Mouse (Mus musculus): ENCODE measurements around the gene Usp33. TPM values are rescaled to one million over a fixed set of nuclear protein-coding genes. Genes with fewer than 3 reads are reported as not detected.

The Usp33 gene
- polyA plus RNA-seq, 1 experiment from 2014 or later, result 31.9 TPM

GRCm38 (mm10) chr3:152403827-152404226 is 57.5 kb downstream of the Usp33 start:
- H3K4me3 ChIP-seq (ENCODE audit: low read depth, low read length), result no peak overlapping the region
- no peak overlapping the region for H3K9ac ChIP-seq (ENCODE audit: low read depth, low read length)
- H3K27me3 ChIP-seq (ENCODE audit: control insufficient read depth, insufficient read depth, low read length), result no peaks in the 10 kb centered on the region
- H3K27ac ChIP-seq (ENCODE audit: low read depth, low read length), result no peak overlapping the region
- H3K4me2 ChIP-seq, result no peak overlapping the region
- peaks cover 19% of the 10 kb centered on the region for H3K4me1 ChIP-seq (ENCODE audit: control insufficient read depth, insufficient read depth, low read length)
- H3K36me3 ChIP-seq (ENCODE audit: control insufficient read depth, insufficient read depth, low read length), result no peaks in the 10 kb centered on the region
- no peaks in the 10 kb centered on the region for H3K9me3 ChIP-seq (replicated peaks; ENCODE audit: control insufficient read depth, low read length)
- WGBS (ENCODE audit: insufficient replicate concordance), result 75% methylated on average over 2 of the region's 2 CpGs
- no peak for ATAC-seq (replicated peaks; ENCODE audit: insufficient number of reproducible peaks, low FRiP score, low TSS enrichment)

- peaks cover 19% of the 10 kb centered on the region for H3K4me1 ChIP-seq (ENCODE audit: control insufficient read depth, insufficient read depth, low read length)
- no peak for ATAC-seq (replicated peaks; ENCODE audit: insufficient number of reproducible peaks, low FRiP score, low TSS enrichment)
- no peak overlapping the region for H3K4me3 ChIP-seq (ENCODE audit: low read depth, low read length)
- WGBS (ENCODE audit: insufficient replicate concordance), result 90% methylated on average over 7 of the region's 7 CpGs
- H3K9ac ChIP-seq (ENCODE audit: low read depth, low read length), result no peak overlapping the region
- no peaks in the 10 kb centered on the region for H3K9me3 ChIP-seq (replicated peaks; ENCODE audit: control insufficient read depth, low read length)
- H3K4me2 ChIP-seq, result no peak overlapping the region
- H3K36me3 ChIP-seq (ENCODE audit: control insufficient read depth, insufficient read depth, low read length), result no peaks in the 10 kb centered on the region
- no peaks in the 10 kb centered on the region for H3K27me3 ChIP-seq (ENCODE audit: control insufficient read depth, insufficient read depth, low read length)
- no peak overlapping the region for H3K27ac ChIP-seq (ENCODE audit: low read depth, low read length)
These were observed 59.1 kb downstream of the Usp33 start for GRCm38 (mm10) chr3:152405420-152405819.

DNA sequence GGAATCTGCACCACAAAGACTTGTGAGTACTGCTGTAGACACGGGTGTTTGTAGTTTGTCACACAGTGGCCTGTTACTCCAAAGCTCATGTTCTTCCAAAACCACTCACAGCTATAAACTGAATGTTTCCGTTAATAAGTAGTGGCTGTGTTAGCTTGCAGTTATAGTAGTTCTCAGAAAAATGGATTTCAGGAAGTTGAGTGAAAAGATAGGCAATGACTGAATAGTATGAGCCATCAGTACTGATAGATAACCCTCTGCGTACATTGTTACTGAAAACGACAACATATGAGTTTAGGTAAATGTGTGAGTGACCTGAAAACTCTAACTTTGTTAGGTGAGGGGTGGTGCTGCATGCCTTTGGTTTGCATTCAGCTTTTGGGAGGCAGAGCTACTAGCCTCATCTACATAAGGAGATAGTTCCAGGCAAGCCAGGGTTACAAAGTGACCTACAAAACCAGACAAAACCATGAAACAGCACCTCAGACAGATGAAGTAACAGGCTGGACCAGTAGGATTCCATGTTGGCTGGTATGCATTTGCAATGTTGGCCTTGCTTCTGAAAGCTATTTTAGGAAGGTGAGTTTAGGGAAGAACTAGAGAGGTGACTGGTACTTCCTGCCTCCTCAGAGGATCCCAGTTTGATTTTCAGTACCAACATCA is 59.8 kb downstream of the Usp33 start:
- Histone ChIP-seq H3K27me3 (ENCODE audit: control insufficient read depth, insufficient read depth, low read length) (no peaks in the 10 kb centered on the region), H3K4me2 (no peak overlapping the region), H3K4me3 (ENCODE audit: low read depth, low read length) (no peak overlapping the region), H3K4me1 (ENCODE audit: control insufficient read depth, insufficient read depth, low read length) (peaks cover 19% of the 10 kb centered on the region), H3K27ac (ENCODE audit: low read depth, low read length) (no peak overlapping the region), H3K9ac (ENCODE audit: low read depth, low read length) (no peak overlapping the region), H3K36me3 (ENCODE audit: control insufficient read depth, insufficient read depth, low read length) (no peaks in the 10 kb centered on the region), H3K9me3 (replicated peaks; ENCODE audit: control insufficient read depth, low read length) (no peaks in the 10 kb centered on the region)
- ATAC-seq (replicated peaks; ENCODE audit: insufficient number of reproducible peaks, low FRiP score, low TSS enrichment), result no peak
- WGBS (ENCODE audit: insufficient replicate concordance), result 63% methylated on average over 4 of the region's 4 CpGs

DNA sequence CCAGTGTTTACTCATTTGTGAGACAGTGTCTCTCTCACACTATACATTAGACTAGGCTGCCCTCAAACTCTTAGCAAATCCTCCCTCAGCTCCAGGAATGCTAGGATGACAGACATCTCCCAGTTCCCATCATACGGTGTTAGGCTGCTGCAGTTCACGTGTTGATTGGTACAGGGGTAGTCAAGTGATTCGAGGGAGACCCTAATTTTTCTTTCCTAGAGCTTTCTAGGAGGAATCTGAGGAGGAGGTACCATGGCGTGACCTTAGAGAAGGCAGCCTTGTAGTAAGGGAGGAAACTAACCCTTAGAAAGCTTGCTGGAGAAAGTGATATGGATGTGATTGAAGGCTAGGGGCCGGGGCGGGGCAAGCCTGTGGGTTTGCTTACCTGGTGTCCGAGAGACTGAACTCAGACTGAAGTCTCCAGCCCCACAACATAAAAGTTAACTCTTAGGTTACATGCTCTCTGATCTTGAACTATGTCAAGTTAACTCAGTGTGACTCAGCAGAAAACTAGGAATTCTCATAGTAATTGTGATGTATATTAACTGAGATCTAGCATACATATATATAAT is 64.8 kb downstream of the Usp33 start:
- Histone ChIP-seq H3K9me3 (replicated peaks; ENCODE audit: control insufficient read depth, low read length) (no peaks in the 10 kb centered on the region), H3K4me2 (no peak overlapping the region), H3K27me3 (ENCODE audit: control insufficient read depth, insufficient read depth, low read length) (no peaks in the 10 kb centered on the region), H3K4me3 (ENCODE audit: low read depth, low read length) (no peak overlapping the region), H3K9ac (ENCODE audit: low read depth, low read length) (no peak overlapping the region), H3K36me3 (ENCODE audit: control insufficient read depth, insufficient read depth, low read length) (no peaks in the 10 kb centered on the region), H3K27ac (ENCODE audit: low read depth, low read length) (no peak overlapping the region), H3K4me1 (ENCODE audit: control insufficient read depth, insufficient read depth, low read length) (peaks cover 18% of the 10 kb centered on the region)
- 60% methylated on average over 7 of the region's 7 CpGs for WGBS (ENCODE audit: insufficient replicate concordance)
- ATAC-seq (replicated peaks; ENCODE audit: insufficient number of reproducible peaks, low FRiP score, low TSS enrichment), result no peak

GRCm38 (mm10) chr3:152412362-152412761 is 66.1 kb downstream of the Usp33 start:
- no peak overlapping the region for H3K4me3 ChIP-seq (ENCODE audit: low read depth, low read length)
- H3K36me3 ChIP-seq (ENCODE audit: control insufficient read depth, insufficient read depth, low read length), result no peaks in the 10 kb centered on the region
- 81% methylated on average over 4 of the region's 4 CpGs for WGBS (ENCODE audit: insufficient replicate concordance)
- H3K4me2 ChIP-seq, result no peak overlapping the region
- H3K9me3 ChIP-seq (replicated peaks; ENCODE audit: control insufficient read depth, low read length), result no peaks in the 10 kb centered on the region
- no peak overlapping the region for H3K9ac ChIP-seq (ENCODE audit: low read depth, low read length)
- ATAC-seq (replicated peaks; ENCODE audit: insufficient number of reproducible peaks, low FRiP score, low TSS enrichment), result no peak
- H3K4me1 ChIP-seq (ENCODE audit: control insufficient read depth, insufficient read depth, low read length), result peaks cover 14% of the 10 kb centered on the region
- H3K27me3 ChIP-seq (ENCODE audit: control insufficient read depth, insufficient read depth, low read length), result no peaks in the 10 kb centered on the region
- no peak overlapping the region for H3K27ac ChIP-seq (ENCODE audit: low read depth, low read length)

DNA sequence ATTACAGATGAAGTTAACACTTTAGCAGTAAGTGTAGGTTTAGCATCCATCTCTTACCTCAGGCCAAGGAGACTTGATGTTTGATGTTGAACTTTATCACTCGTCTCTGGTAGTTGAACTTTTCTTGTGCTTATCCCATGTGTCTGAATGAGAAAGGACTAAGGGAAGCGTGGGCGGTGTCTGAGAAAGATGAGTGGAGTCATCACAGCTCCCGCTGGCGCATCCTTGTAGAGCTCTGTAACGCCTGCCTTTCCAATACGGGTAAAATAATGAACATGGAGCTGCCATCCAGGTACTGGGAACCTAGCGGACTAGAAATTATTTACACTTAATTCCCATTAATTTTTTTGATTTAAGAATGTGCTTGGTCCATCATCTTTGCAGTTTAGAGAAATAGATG is 82.6 kb downstream of the Usp33 start:
- no peak overlapping the region for H3K4me2 ChIP-seq
- H3K4me1 ChIP-seq (ENCODE audit: control insufficient read depth, insufficient read depth, low read length), result no peaks in the 10 kb centered on the region
- no peaks in the 10 kb centered on the region for H3K9me3 ChIP-seq (replicated peaks; ENCODE audit: control insufficient read depth, low read length)
- ATAC-seq (replicated peaks; ENCODE audit: insufficient number of reproducible peaks, low FRiP score, low TSS enrichment), result no peak
- H3K4me3 ChIP-seq (ENCODE audit: low read depth, low read length), result no peak overlapping the region
- H3K36me3 ChIP-seq (ENCODE audit: control insufficient read depth, insufficient read depth, low read length), result 0 out of 2 replicates have a peak, but pooled peaks cover 2% of the 10 kb centered on the region
- no peaks in the 10 kb centered on the region for H3K27me3 ChIP-seq (ENCODE audit: control insufficient read depth, insufficient read depth, low read length)
- 93% methylated on average over 8 of the region's 8 CpGs for WGBS (ENCODE audit: insufficient replicate concordance)
- H3K9ac ChIP-seq (ENCODE audit: low read depth, low read length), result no peak overlapping the region
- no peak overlapping the region for H3K27ac ChIP-seq (ENCODE audit: low read depth, low read length)

DNA sequence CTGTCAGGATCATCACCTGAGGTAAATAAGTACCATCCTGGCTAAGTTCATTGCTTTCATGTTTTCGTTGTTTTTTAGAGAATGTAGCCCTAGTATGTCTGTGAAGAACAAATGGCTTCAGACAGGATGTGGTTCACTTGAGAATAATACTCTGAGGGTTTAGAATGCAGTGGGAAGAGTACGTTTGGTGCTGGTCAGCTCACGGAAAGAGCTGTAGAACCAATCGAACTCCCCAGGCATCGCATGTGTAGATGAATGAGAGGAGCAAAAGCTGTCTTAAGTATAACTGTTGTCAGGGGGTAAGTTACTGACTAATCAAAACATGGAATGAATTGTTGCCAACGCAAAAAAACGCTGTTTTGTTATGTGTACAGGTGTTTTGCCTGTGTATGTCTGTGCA is 86.4 kb downstream of the Usp33 start:
- WGBS (ENCODE audit: insufficient replicate concordance), result 93% methylated on average over 7 of the region's 7 CpGs
- no peak overlapping the region for H3K27ac ChIP-seq (ENCODE audit: low read depth, low read length)
- H3K9me3 ChIP-seq (replicated peaks; ENCODE audit: control insufficient read depth, low read length), result no peaks in the 10 kb centered on the region
- no peak for ATAC-seq (replicated peaks; ENCODE audit: insufficient number of reproducible peaks, low FRiP score, low TSS enrichment)
- 0 out of 2 replicates have a peak, but pooled peaks cover 1% of the 10 kb centered on the region for H3K36me3 ChIP-seq (ENCODE audit: control insufficient read depth, insufficient read depth, low read length)
- no peaks in the 10 kb centered on the region for H3K27me3 ChIP-seq (ENCODE audit: control insufficient read depth, insufficient read depth, low read length)
- H3K4me3 ChIP-seq (ENCODE audit: low read depth, low read length), result no peak overlapping the region
- no peak overlapping the region for H3K4me2 ChIP-seq
- H3K9ac ChIP-seq (ENCODE audit: low read depth, low read length), result no peak overlapping the region
- H3K4me1 ChIP-seq (ENCODE audit: control insufficient read depth, insufficient read depth, low read length), result no peaks in the 10 kb centered on the region

DNA sequence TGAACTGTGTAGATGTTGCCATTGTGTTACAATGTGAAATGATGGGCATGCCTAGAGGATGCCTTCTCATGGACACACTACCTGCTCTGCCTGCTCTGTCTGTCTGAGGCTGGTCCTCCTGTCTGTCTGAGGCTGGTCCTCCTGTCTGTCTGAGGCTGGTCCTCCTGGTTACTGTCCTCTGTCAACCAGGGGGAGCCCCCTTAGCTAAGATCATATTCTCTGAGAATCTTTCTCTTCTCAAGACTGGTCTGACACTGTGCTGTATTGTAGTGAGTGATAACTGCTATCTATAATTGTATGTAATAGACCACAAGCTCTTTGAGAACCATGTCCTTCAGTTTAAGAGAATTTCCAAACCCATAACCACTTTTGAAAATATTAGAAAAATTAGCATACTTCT is 89.3 kb downstream of the Usp33 start:
- no peaks in the 10 kb centered on the region for H3K9me3 ChIP-seq (replicated peaks; ENCODE audit: control insufficient read depth, low read length)
- no peak overlapping the region for H3K4me3 ChIP-seq (ENCODE audit: low read depth, low read length)
- no peaks in the 10 kb centered on the region for H3K4me1 ChIP-seq (ENCODE audit: control insufficient read depth, insufficient read depth, low read length)
- no peak overlapping the region for H3K9ac ChIP-seq (ENCODE audit: low read depth, low read length)
- 0 out of 2 replicates have a peak, but pooled peaks cover 4% of the 10 kb centered on the region for H3K36me3 ChIP-seq (ENCODE audit: control insufficient read depth, insufficient read depth, low read length)
- no peak overlapping the region for H3K4me2 ChIP-seq
- H3K27ac ChIP-seq (ENCODE audit: low read depth, low read length), result no peak overlapping the region
- ATAC-seq (replicated peaks; ENCODE audit: insufficient number of reproducible peaks, low FRiP score, low TSS enrichment), result no peak
- H3K27me3 ChIP-seq (ENCODE audit: control insufficient read depth, insufficient read depth, low read length), result no peaks in the 10 kb centered on the region

DNA sequence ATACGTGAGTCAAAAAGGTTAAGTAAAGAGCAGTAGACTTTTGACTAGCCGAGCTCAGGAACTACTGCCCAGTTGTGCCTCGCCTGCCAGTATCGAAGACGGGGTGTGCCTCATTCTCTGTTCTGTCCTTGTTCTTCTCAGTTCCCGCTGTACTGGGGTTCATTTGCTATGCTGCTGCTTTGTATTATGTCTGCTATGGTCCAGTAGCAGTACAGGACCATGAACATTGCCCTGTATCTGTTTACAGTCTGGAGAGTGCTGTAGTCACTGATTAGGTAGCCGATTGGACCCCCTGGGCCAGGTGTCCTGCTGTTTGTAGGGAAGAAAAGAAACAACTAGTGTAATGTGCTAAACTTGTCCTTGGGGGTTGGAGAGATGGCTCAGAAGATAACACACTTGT is 91.8 kb downstream of the Usp33 start:
- Histone ChIP-seq H3K4me3 (ENCODE audit: low read depth, low read length) (no peak overlapping the region), H3K9ac (ENCODE audit: low read depth, low read length) (no peak overlapping the region), H3K27ac (ENCODE audit: low read depth, low read length) (no peak overlapping the region), H3K4me2 (no peak overlapping the region), H3K4me1 (ENCODE audit: control insufficient read depth, insufficient read depth, low read length) (no peaks in the 10 kb centered on the region), H3K36me3 (ENCODE audit: control insufficient read depth, insufficient read depth, low read length) (0 out of 2 replicates have a peak, but pooled peaks cover 4% of the 10 kb centered on the region), H3K9me3 (replicated peaks; ENCODE audit: control insufficient read depth, low read length) (no peaks in the 10 kb centered on the region), H3K27me3 (ENCODE audit: control insufficient read depth, insufficient read depth, low read length) (no peaks in the 10 kb centered on the region)
- no peak for ATAC-seq (replicated peaks; ENCODE audit: insufficient number of reproducible peaks, low FRiP score, low TSS enrichment)
- 93% methylated on average over 7 of the region's 7 CpGs for WGBS (ENCODE audit: insufficient replicate concordance)
